Mouse (Mus musculus): Measurements from ENCODE around the gene Nhej1.

GRCm38 (mm10) chr1:75141486-75142190, 16.6 kb upstream of the Nhej1 start:
- TF ChIP-seq MAFK (IDR thresholded peaks at IDR 0.05; ENCODE audit: insufficient read depth, low read depth, low read length) (no peak), ZC3H11A (IDR thresholded peaks at IDR 0.05; ENCODE audit: borderline replicate concordance, low read depth, low read length) (no peak), ZNF384 (IDR thresholded peaks at IDR 0.05; ENCODE audit: low read depth, low read length) (no peak), CHD2 (IDR thresholded peaks at IDR 0.05; ENCODE audit: low read depth, low read length) (no peak), HCFC1 (IDR thresholded peaks at IDR 0.05; ENCODE audit: borderline replicate concordance, insufficient read depth, low read length) (no peak)

All from ES-E14 (cell line).